Mouse (Mus musculus): ENCODE data around the gene Ppp1r2.

Ppp1r2 gene

GRCm38 (mm10) chr16:31232491-31233166 is 42.4 kb downstream of the Ppp1r2 start:
- DNase-seq, result no peak

GRCm38 (mm10) chr16:31231591-31231990 is 43.5 kb downstream of the Ppp1r2 start:
- no peak for DNase-seq

- DNase-seq, result no peak
These were observed 47.3 kb downstream of the Ppp1r2 start for GRCm38 (mm10) chr16:31227746-31228145.

GRCm38 (mm10) chr16:31215271-31215670 is 59.8 kb downstream of the Ppp1r2 start:
- DNase-seq, result no peak

GRCm38 (mm10) chr16:31213463-31213862 is 61.6 kb downstream of the Ppp1r2 start:
- DNase-seq, result no peak

- no peak for DNase-seq
These were observed 63.6 kb downstream of the Ppp1r2 start for GRCm38 (mm10) chr16:31211503-31211902.

GRCm38 (mm10) chr16:31210453-31210852 is 64.6 kb downstream of the Ppp1r2 start:
- no peak for DNase-seq

GRCm38 (mm10) chr16:31209911-31210310 is 65.2 kb downstream of the Ppp1r2 start:
- DNase-seq, result no peak

GRCm38 (mm10) chr16:31205726-31206125 is 69.4 kb downstream of the Ppp1r2 start:
- no peak for DNase-seq

- DNase-seq, result no peak
These were observed 69.9 kb downstream of the Ppp1r2 start for GRCm38 (mm10) chr16:31205187-31205586.

GRCm38 (mm10) chr16:31204216-31204615 is 70.9 kb downstream of the Ppp1r2 start:
- no peak for DNase-seq

GRCm38 (mm10) chr16:31201704-31202103 is 73.4 kb downstream of the Ppp1r2 start:
- no peak for DNase-seq
